ENCODE assay signal across 9 mouse cellular contexts in the genomic region with DNA sequence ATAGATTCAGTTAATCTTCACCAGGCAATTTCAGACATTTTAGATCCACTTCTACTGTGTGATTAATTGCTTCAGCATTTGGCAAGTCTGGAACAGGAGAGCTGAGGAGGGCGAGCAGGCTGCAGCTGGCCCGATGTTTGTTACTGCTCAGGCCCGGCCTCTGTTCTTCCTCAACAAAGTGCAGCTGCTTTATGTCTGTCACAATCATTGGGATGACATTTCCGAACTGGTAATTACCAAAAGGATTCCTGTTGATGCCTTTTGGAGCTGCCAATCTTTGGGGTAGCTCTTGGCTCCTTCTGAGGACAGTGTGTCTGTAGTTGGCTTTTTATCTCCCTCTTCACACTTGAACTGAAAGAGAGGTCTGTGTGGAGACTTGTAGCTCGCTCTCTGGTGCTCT.
A peak's percentile ranks its signal among the peaks of the same experiment; 100 is the strongest.
DNase-seq lines count a peak whose midpoint lies in the region; ATAC-seq and TF ChIP-seq lines count a peak whose summit lies in the region.
"Had no signal": no experiment of that assay in that cellular context is flagged by ENCODE, and none has a peak within 500 bp of the region (broad histone marks: within the 10 kb centered on the region; RNA-seq: fewer than 3 reads in every experiment).

No protein-coding gene starts in this region.

- no peaks in the 10 kb centered on the region for H3K9me3 ChIP-seq in liver, embryonic 11.5 days (ENCODE audit: control insufficient read depth, low read length)
- H3K9me3 ChIP-seq in embryonic facial prominence, embryonic 10.5 days, result no peaks in the 10 kb centered on the region
- H3K9me3 ChIP-seq in heart, embryonic 12.5 days (replicated peaks), result no peaks in the 10 kb centered on the region

- no peak overlapping the region for H3K27ac ChIP-seq in liver, embryonic 11.5 days (ENCODE audit: low read depth, low read length)
- H3K27ac ChIP-seq in embryonic facial prominence, embryonic 10.5 days (replicated peaks), result peak overlapping the region; percentile 77
- peak overlapping the region; percentile 70 for H3K27ac ChIP-seq in heart, embryonic 12.5 days (ENCODE audit: poor library complexity, severe bottlenecking)
- H3K27ac ChIP-seq in cerebellum, adult 2 months (ENCODE audit: insufficient read depth, low read length), result no peak overlapping the region

- H3K9ac ChIP-seq in liver, embryonic 11.5 days (ENCODE audit: low read depth, low read length), result no peak overlapping the region
- no peak overlapping the region for H3K9ac ChIP-seq in heart, embryonic 12.5 days

- no peak; the same call in 1 of the 2 replicates for ATAC-seq in liver, embryonic 11.5 days (replicated peaks; ENCODE audit: low FRiP score)
- ATAC-seq in heart, embryonic 12.5 days (ENCODE audit: insufficient number of reproducible peaks, low FRiP score), result peak; percentile 74

- peak; percentile 16 for DNase-seq in liver
- DNase-seq in liver, embryonic 11.5 days (ENCODE audit: low spot score), result no peak
- peak; percentile 68 for DNase-seq in embryonic facial prominence, embryonic 10.5 days (ENCODE audit: low spot score)
- DNase-seq in lung, postnatal 14 days, result peak; percentile 5
- no peak for DNase-seq in cerebellum, adult 9-10 months
- DNase-seq in ovary, postnatal 36 days (ENCODE audit: low spot score), result no peak
- no peak for DNase-seq in cerebellum, adult 2 months

- no peak overlapping the region for H3K4me3 ChIP-seq in liver, embryonic 11.5 days (ENCODE audit: low read depth, low read length)
- no peak overlapping the region for H3K4me3 ChIP-seq in embryonic facial prominence, embryonic 10.5 days
- H3K4me3 ChIP-seq in heart, embryonic 12.5 days, result no peak overlapping the region
- no peak overlapping the region for H3K4me3 ChIP-seq in cerebellum, adult 2 months (replicated peaks; ENCODE audit: insufficient read depth, low read depth, low read length)
- H3K4me3 ChIP-seq: erythroblast, embryonic 14.5 days had no signal

- no peaks in the 10 kb centered on the region for H3K4me1 ChIP-seq in liver, embryonic 11.5 days (replicated peaks; ENCODE audit: control insufficient read depth, insufficient read depth, low read length)
- peaks cover 24% of the 10 kb centered on the region for H3K4me1 ChIP-seq in embryonic facial prominence, embryonic 10.5 days
- H3K4me1 ChIP-seq in heart, embryonic 12.5 days (replicated peaks), result peaks cover 48% of the 10 kb centered on the region
- no peaks in the 10 kb centered on the region for H3K4me1 ChIP-seq in cerebellum, adult 2 months (ENCODE audit: control insufficient read depth, insufficient read depth, low read length)

- TF ChIP-seq POLR2A in cerebellum, adult 2 months (IDR thresholded peaks at IDR 0.05; ENCODE audit: borderline replicate concordance, insufficient read depth, low read length), result no peak

- H3K27me3 ChIP-seq in liver, embryonic 11.5 days (replicated peaks; ENCODE audit: control insufficient read depth, insufficient read depth, low read length), result no peaks in the 10 kb centered on the region
- no peaks in the 10 kb centered on the region for H3K27me3 ChIP-seq in embryonic facial prominence, embryonic 10.5 days (replicated peaks; ENCODE audit: low read depth, poor library complexity, severe bottlenecking)
- no peaks in the 10 kb centered on the region for H3K27me3 ChIP-seq in heart, embryonic 12.5 days (replicated peaks)
- no peaks in the 10 kb centered on the region for H3K27me3 ChIP-seq in cerebellum, adult 2 months (ENCODE audit: control insufficient read depth, insufficient read depth, low read length)

- no peaks in the 10 kb centered on the region for H3K36me3 ChIP-seq in liver, embryonic 11.5 days (ENCODE audit: control insufficient read depth, insufficient read depth, low read length)
- no peaks in the 10 kb centered on the region for H3K36me3 ChIP-seq in embryonic facial prominence, embryonic 10.5 days (replicated peaks)
- H3K36me3 ChIP-seq in heart, embryonic 12.5 days, result no peaks in the 10 kb centered on the region

- no peak for TF ChIP-seq CTCF in cerebellum, adult 2 months (IDR thresholded peaks at IDR 0.05; ENCODE audit: borderline replicate concordance, insufficient read depth, low read depth, low read length)

- H3K4me2 ChIP-seq in liver, embryonic 11.5 days, result no peak overlapping the region
- no peak overlapping the region for H3K4me2 ChIP-seq in heart, embryonic 12.5 days

- WGBS in liver, embryonic 11.5 days, result 43% methylated on average over 5 of the region's 5 CpGs
- WGBS in embryonic facial prominence, embryonic 10.5 days, result 30% methylated on average over 5 of the region's 5 CpGs
- WGBS in heart, embryonic 12.5 days, result 10% methylated on average over 5 of the region's 5 CpGs
- WGBS in cerebellum, adult 2 months, result 38% methylated on average over 5 of the region's 5 CpGs

Comparison
In these comparisons a context has a peak if more than half of its experiments do, and no peak if none do; other contexts are left out.
1. DNase-seq: peak in liver (single experiment), embryonic facial prominence, embryonic 10.5 days (single experiment) and lung, postnatal 14 days (single experiment); none in liver, embryonic 11.5 days (single experiment), cerebellum, adult 9-10 months (single experiment), ovary, postnatal 36 days (single experiment) and cerebellum, adult 2 months (0 of 2).
2. H3K27ac ChIP-seq: peak in embryonic facial prominence, embryonic 10.5 days (single experiment) and heart, embryonic 12.5 days (single experiment); none in liver, embryonic 11.5 days (single experiment) and cerebellum, adult 2 months (single experiment).